In genomic region chr1:184534511-184534910, GRCm38 (mm10) we compare ENCODE assay signal across 19 mouse cellular contexts.
"Had no signal": no experiment of that assay in that cellular context is flagged by ENCODE, and none has a peak within 500 bp of the region (broad histone marks: within the 10 kb centered on the region; RNA-seq: fewer than 3 reads in every experiment).

No protein-coding gene starts in this region.

- H3K4me2 ChIP-seq: liver, embryonic 13.5 days; neural tube, embryonic 12.5 days; neural tube, embryonic 15.5 days had no signal

- H3K9ac ChIP-seq: liver, embryonic 13.5 days; neural tube, embryonic 12.5 days; neural tube, embryonic 15.5 days had no signal

- H3K27ac ChIP-seq: kidney, postnatal 0 days; layer of hippocampus, adult 2 months; liver, embryonic 13.5 days; midbrain, embryonic 10.5 days; neural tube, embryonic 12.5 days; neural tube, embryonic 15.5 days; stomach, postnatal 0 days had no signal

- H3K36me3 ChIP-seq: liver, embryonic 13.5 days; midbrain, embryonic 10.5 days; neural tube, embryonic 12.5 days; neural tube, embryonic 15.5 days had no signal

- H3K4me3 ChIP-seq: layer of hippocampus, adult 2 months; liver, embryonic 13.5 days; megakaryocyte, embryonic 14.5 days; midbrain, embryonic 10.5 days; neural tube, embryonic 12.5 days; neural tube, embryonic 15.5 days had no signal

- H3K4me1 ChIP-seq: liver, embryonic 13.5 days; midbrain, embryonic 10.5 days; neural tube, embryonic 12.5 days had no signal

- DNase-seq: kidney, postnatal 25 days; layer of hippocampus, adult 9-11 months; liver, embryonic 13.5 days; lung, adult 2 months; lung, postnatal 14 days; midbrain, embryonic 14.5 days; right cerebral cortex, adult 18-20 months; right cerebral cortex, postnatal 14 days; right cerebral cortex, postnatal 4 days; thymus, adult 2 months; thymus, postnatal 14 days; thymus, postnatal 4 days had no signal

- H3K9me3 ChIP-seq: liver, embryonic 13.5 days; megakaryocyte, embryonic 14.5 days; midbrain, embryonic 10.5 days; neural tube, embryonic 12.5 days; neural tube, embryonic 15.5 days had no signal

- H3K27me3 ChIP-seq: liver, embryonic 13.5 days; neural tube, embryonic 12.5 days; neural tube, embryonic 15.5 days had no signal
